Mouse (Mus musculus) c-Kit-positive CD71-negative TER-119-negative erythroid progenitor cells, embryonic 14.5 days (primary cell): ENCODE measurements around the gene Med27.

Experiments used
- DNase-seq: peaks from one replicate; pipeline ENCODE4 v3.0.0-alpha.2; 2013; ENCODE audit warnings: low read depth

Gene Med27

GRCm38 (mm10) chr2:29346629-29347271, at the start of gene Med27:
Gene Med27 (plus strand): TSS chr2:29346819.
- peak; percentile 92 for DNase-seq

- peak; percentile 14 for DNase-seq
Observed at GRCm38 (mm10) chr2:29309966-29310365, 36.7 kb upstream of the Med27 start.

- DNase-seq = no peak
Observed at GRCm38 (mm10) chr2:29312058-29312457, 34.6 kb upstream of the Med27 start.

GRCm38 (mm10) chr2:29317906-29318470, 28.6 kb upstream of the Med27 start:
- no peak for DNase-seq

GRCm38 (mm10) chr2:29318596-29318995, 28.0 kb upstream of the Med27 start:
- DNase-seq = no peak

GRCm38 (mm10) chr2:29320229-29320751, 26.3 kb upstream of the Med27 start:
- no peak for DNase-seq

- no peak for DNase-seq
Observed at GRCm38 (mm10) chr2:29320780-29321179, 25.8 kb upstream of the Med27 start.

GRCm38 (mm10) chr2:29324456-29324855, 22.2 kb upstream of the Med27 start:
- no peak for DNase-seq

GRCm38 (mm10) chr2:29330471-29330870, 16.1 kb upstream of the Med27 start:
- no peak for DNase-seq

- DNase-seq = no peak
Observed at GRCm38 (mm10) chr2:29338396-29338795, 8.2 kb upstream of the Med27 start.

- DNase-seq = no peak
Observed at GRCm38 (mm10) chr2:29358696-29359375, 12.2 kb downstream of the Med27 start.

GRCm38 (mm10) chr2:29360956-29361355, 14.3 kb downstream of the Med27 start:
- DNase-seq = no peak

GRCm38 (mm10) chr2:29365000-29365695, 18.5 kb downstream of the Med27 start:
- no peak for DNase-seq

GRCm38 (mm10) chr2:29368730-29369129, 22.1 kb downstream of the Med27 start:
- no peak for DNase-seq

- DNase-seq = no peak
Observed at GRCm38 (mm10) chr2:29372176-29372575, 25.6 kb downstream of the Med27 start.

- DNase-seq = no peak
Observed at GRCm38 (mm10) chr2:29381683-29382082, 35.1 kb downstream of the Med27 start.

GRCm38 (mm10) chr2:29382583-29382982, 36.0 kb downstream of the Med27 start:
- DNase-seq = no peak

- no peak for DNase-seq
Observed at GRCm38 (mm10) chr2:29383133-29383532, 36.5 kb downstream of the Med27 start.

- no peak for DNase-seq
Observed at GRCm38 (mm10) chr2:29385405-29385804, 38.8 kb downstream of the Med27 start.

- no peak for DNase-seq
Observed at GRCm38 (mm10) chr2:29387268-29387667, 40.6 kb downstream of the Med27 start.

GRCm38 (mm10) chr2:29388937-29389336, 42.3 kb downstream of the Med27 start:
- DNase-seq = no peak

- no peak for DNase-seq
Observed at GRCm38 (mm10) chr2:29391086-29391485, 44.5 kb downstream of the Med27 start.

- no peak for DNase-seq
Observed at GRCm38 (mm10) chr2:29391996-29392395, 45.4 kb downstream of the Med27 start.
